Mouse (Mus musculus) bone marrow macrophage, adult 2 months (primary cell): Measurements from ENCODE around the gene Gm5941. TPM values are rescaled to one million over a fixed set of nuclear protein-coding genes. Genes with fewer than 3 reads are reported as not detected.
"Not testable (repeated sequence)": the region's sequence is repeated elsewhere in the genome, so short reads cannot be mapped to it uniquely, and the experiment has no call there.

Source experiments
- H3K27ac ChIP-seq: 2 replicates; pipeline ENCODE4 v1.5.1; 2012; ENCODE audit warnings: low read depth, low read length; ENCODE audit not compliant: insufficient read depth
- H3K4me1 ChIP-seq: 2 replicates; pipeline ENCODE4 v1.6.1; 2012; ENCODE audit warnings: low read length; ENCODE audit not compliant: control insufficient read depth, insufficient read depth
- H3K4me3 ChIP-seq: 2 replicates; pipeline ENCODE4 v1.5.1; 2012; ENCODE audit warnings: mild to moderate bottlenecking, low read length, moderate library complexity; ENCODE audit not compliant: insufficient read depth
- CTCF ChIP-seq: IDR thresholded peaks from 2 replicates; pipeline ENCODE4 v1.5.1; 2012; ENCODE audit warnings: low read depth, mild to moderate bottlenecking, low read length, moderate library complexity
- POLR2A ChIP-seq: IDR thresholded peaks from 2 replicates; pipeline ENCODE4 v1.6.1; 2012; ENCODE audit warnings: mild to moderate bottlenecking, low read depth, low read length, borderline replicate concordance
- polyA plus RNA-seq: library from polyadenylated mRNA; stranded (reverse); fragments of >200 nt; gene quantifications from 2 replicates; pipeline ENCODE4 v1.2.4, GENCODE M21; 2012; ENCODE audit not compliant: missing spikeins, insufficient read depth, insufficient read length

Gene Gm5941
- polyA plus RNA-seq: not detected in 2 replicates

DNA sequence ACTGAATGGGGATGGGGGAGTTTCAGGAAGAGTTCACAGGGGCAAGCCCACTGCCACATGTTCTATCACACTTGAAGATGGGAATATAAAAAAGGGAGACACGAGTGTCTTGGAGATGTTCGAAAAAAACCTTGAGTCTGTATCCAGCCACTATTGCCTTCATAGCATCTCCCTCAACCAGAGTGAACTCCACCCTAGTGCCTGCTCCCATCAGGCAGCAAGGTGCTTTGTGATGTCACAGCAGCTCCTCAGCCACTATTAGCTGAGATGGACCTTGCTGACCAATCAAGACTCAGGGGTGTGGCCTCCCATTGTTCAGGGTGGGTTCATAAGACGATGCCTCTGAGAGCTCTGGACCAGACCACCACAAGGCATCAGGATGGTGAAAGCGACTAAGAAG, at the start of gene Gm5941:
Gm5941 (plus strand) TSS at position 301 of the 400 bp plus-strand sequence.
- not testable (repeated sequence) for H3K4me1 ChIP-seq, H3K27ac ChIP-seq, H3K4me3 ChIP-seq

DNA sequence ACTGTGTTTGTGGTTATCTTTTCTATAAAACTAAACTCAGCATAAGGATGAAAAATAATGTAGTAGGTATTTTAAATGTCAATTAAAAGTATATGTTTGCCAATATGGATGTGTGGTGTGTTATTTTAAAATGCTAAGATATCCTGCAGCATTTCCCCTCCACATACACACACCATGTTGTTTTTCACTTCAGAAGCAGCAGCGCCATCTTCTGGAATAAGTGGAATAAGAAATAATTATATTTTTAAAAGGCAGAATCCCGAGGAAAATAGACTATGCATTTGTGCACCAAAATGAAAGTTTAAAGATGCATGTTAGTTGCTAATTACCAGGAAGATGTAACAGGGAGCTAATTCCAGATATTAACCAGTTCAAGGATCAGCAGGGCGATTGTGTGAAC, 29.3 kb upstream of the Gm5941 start:
- TF ChIP-seq POLR2A: no peak
- TF ChIP-seq CTCF: no peak

DNA sequence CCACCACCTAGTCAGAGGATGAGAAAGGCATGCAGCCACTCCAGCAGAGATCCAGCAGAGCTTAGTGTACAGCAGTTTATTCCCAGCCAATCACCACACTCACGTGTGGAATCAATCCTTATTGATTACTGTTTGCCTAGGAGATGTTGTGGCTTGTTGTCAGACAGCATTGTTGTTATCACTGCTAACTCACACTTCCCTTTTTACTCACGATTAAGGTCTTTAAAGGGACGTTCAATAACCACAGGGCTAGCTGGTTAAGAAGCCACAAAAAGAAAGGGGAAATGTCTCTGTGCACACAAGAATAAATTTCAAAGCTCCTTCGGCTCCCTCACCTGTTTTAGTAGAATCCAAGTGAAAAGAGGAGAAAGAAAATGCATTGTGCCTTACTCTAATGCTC, 25.0 kb upstream of the Gm5941 start:
- Histone ChIP-seq H3K27ac (no peak overlapping the region), H3K4me3 (no peak overlapping the region), H3K4me1 (no peaks in the 10 kb centered on the region)
- TF ChIP-seq CTCF: no peak
- no peak for TF ChIP-seq POLR2A

More for the DNA sequence above, 29.3 kb upstream of the Gm5941 start:
- Histone ChIP-seq H3K4me3 (no peak overlapping the region), H3K27ac (no peak overlapping the region), H3K4me1 (no peaks in the 10 kb centered on the region)

DNA sequence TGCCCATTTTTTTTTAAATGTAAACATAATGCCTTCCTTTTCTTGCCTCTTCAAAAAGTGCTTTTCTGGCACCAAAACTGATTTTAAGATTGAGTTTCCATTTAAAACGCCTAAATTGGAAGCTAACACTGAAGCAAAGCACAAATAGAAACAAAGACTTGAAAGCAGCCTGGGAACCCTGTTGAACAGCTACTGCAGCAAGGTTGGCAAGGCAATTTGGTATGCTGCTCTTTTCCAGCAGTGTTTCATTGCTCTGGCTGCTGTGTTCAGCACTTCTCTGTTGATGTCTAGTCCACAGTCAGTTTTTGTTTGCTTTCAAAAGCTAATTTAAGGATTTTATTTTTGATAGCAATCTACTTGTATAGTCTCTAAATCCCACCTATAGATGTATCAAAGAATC, 8.5 kb downstream of the Gm5941 start:
- TF ChIP-seq POLR2A (no peak), CTCF (no peak)
- H3K4me1 ChIP-seq: no peaks in the 10 kb centered on the region
- no peak overlapping the region for H3K27ac ChIP-seq
- H3K4me3 ChIP-seq: no peak overlapping the region

DNA sequence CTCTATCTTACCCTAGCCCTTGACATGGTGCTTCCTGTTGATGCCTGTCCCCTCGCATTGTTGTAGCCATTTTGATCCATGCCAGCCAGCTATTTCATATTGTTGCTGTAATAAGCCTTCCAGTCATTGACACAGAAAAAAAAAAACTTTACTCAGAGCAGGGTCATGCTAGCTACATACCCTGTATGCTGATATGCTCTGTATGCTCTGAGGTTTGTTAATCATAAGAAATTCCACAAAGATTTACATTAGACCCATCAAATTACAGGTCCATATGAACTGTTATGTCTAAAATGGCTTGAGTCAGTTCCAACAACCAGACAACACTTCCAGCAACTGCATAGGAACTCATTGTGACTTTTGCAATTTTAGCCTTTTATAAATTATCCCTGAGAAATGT, 38.1 kb downstream of the Gm5941 start:
- TF ChIP-seq CTCF: no peak
- TF ChIP-seq POLR2A: no peak
- no peak overlapping the region for H3K27ac ChIP-seq
- no peaks in the 10 kb centered on the region for H3K4me1 ChIP-seq
- H3K4me3 ChIP-seq: no peak overlapping the region

Other genes with a start within 250 kb of the Gm5941 start
- gene Mageb18, start 109.6 kb downstream of the Gm5941 start, polyA plus RNA-seq: not detected in 2 replicates